Mouse (Mus musculus) cerebellum, postnatal 10 days (tissue): ENCODE data around the gene Gpr162.
"Not testable (repeated sequence)": the region's sequence is repeated elsewhere in the genome, so short reads cannot be mapped to it uniquely, and the experiment has no call there.

Experiments
- DNase-seq, 2 experiments: peaks; one replicate each; pipeline ENCODE4 v3.0.0; 2021; ENCODE audit warnings: mixed read lengths in 2 of 2

Gpr162 gene

DNA sequence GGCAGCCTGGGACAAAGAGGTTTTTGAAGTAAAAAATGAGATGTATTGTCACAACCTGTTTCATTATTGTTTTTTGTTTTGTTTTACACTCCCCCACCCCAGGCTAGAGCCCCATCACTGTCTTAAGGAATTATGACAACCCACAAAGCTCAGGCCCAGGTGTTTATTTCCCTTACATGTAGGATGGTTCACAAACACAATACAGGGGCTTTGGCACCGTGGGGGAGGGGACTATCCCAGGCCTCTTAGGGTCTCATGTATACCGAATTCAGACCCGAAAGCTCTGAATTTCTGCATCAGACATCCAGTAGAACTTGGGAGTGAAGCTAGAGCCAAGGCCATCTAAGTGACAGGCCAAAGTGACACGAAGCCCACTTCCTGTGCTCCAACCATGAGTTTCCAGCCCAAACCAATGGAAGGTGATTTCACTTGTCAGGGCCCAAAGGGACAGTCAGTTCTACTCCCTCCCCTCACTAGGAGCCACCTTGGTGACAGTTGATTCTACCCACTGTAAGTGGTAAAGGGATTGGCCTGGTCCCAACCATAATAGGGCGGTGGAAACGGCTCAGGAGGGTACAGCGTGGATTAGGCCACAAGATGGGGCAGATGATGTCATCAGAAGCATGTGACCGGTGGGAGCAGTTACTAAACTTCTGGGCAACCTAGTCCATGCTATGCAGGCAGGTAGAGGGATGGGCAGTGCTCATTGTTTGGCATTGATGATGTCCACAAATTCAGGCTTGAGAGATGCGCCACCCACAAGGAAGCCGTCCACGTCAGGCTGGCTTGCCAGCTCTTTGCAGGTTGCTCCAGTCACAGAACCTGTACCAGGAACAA, 53.0 kb downstream of the Gpr162 start:
- not testable (repeated sequence) for DNase-seq

DNA sequence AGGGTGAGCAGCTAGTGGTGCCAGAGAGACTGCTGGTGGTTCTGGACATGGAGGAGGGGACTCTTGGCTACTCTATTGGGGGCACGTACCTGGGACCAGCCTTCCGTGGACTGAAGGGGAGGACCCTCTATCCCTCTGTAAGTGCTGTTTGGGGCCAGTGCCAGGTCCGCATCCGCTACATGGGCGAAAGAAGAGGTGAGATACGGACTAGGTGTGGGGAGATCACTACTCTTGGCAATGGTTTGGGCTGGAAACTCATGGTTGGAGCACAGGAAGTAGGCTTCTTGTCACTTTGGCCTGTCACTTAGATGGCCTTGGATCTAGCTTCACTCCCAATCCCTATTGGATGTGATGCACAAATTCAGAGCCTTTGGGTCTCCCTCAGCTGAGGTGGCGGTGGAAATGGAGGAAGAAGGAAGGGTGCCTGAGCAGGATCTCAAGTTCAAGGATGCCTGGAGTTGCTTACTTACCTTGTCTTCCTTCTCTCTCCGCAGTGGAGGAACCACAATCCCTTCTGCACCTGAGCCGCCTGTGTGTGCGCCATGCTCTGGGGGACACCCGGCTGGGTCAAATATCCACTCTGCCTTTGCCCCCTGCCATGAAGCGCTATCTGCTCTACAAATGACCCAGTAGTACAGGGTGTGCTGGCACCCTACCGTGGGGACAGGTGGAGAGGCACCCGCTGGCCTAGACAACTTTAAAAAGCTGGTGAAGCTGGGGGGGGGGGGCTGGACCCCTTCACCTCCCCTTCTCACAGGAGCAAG, 53.8 kb downstream of the Gpr162 start:
- peak in 1 of 2 experiments; percentile 41 for DNase-seq

DNA sequence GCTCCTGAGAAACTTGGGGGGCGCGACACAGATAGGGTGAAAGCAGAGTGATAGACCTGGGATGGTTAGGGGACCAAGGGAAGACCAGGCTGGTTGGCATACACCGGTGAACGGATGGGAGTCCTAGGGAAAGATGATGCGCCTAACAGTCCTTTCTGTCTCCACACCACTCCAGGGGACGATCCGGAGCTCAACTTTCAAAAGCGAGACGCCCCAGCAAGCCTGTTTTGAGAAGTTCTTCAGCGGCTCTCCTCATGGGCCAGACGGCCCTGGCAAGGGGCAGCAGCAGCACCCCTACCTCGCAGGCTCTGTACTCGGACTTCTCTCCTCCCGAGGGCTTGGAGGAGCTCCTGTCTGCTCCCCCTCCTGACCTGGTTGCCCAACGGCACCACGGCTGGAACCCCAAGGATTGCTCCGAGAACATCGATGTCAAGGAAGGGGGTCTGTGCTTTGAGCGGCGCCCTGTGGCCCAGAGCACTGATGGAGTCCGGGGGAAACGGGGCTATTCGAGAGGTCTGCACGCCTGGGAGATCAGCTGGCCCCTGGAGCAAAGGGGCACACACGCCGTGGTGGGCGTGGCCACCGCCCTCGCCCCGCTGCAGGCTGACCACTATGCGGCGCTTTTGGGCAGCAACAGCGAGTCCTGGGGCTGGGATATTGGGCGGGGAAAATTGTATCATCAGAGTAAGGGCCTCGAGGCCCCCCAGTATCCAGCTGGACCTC, 54.6 kb downstream of the Gpr162 start:
- peak; percentile 90 to 92 for DNase-seq
